Mouse (Mus musculus): ENCODE results near the gene Hdac8. TPM values are rescaled to one million over a fixed set of nuclear protein-coding genes. Genes with fewer than 3 reads are reported as not detected.

Hdac8 gene
- polyA plus RNA-seq, 1 experiment = 6.4 TPM

- Histone ChIP-seq H3K4me2 (ENCODE audit: low read depth) (no peak overlapping the region), H3K36me3 (ENCODE audit: control insufficient read depth, insufficient read depth) (no peaks in the 10 kb centered on the region), H3ac (ENCODE audit: control insufficient read depth, insufficient read length) (no peak overlapping the region), H3K27me3 (ENCODE audit: control insufficient read depth, insufficient read depth, insufficient read length) (no peaks in the 10 kb centered on the region), H3K4me3 (no peak overlapping the region), H3K79me2 (ENCODE audit: control insufficient read depth, insufficient read depth) (no peaks in the 10 kb centered on the region)
- TF ChIP-seq MYOD1 (IDR thresholded peaks at IDR 0.05; ENCODE audit: control insufficient read depth in 1 of 3, insufficient read length in 2 of 3, low read depth in 2 of 3) (peak in 1 of 3 experiments; percentile 30), CEBPB (IDR thresholded peaks at IDR 0.05; ENCODE audit: insufficient read depth, poor library complexity, severe bottlenecking) (no peak)
Measured at GRCm38 (mm10) chrX:102319696-102320095, 185.5 kb downstream of the Hdac8 start.

- no peak overlapping the region for H3K4me2 ChIP-seq (ENCODE audit: low read depth)
- no peak overlapping the region for H3K4me3 ChIP-seq
- H3ac ChIP-seq (ENCODE audit: control insufficient read depth, insufficient read length) = no peak overlapping the region
- no peaks in the 10 kb centered on the region for H3K27me3 ChIP-seq (ENCODE audit: control insufficient read depth, insufficient read depth, insufficient read length)
- no peaks in the 10 kb centered on the region for H3K79me2 ChIP-seq (ENCODE audit: control insufficient read depth, insufficient read depth)
- H3K36me3 ChIP-seq (ENCODE audit: control insufficient read depth, insufficient read depth) = no peaks in the 10 kb centered on the region
- TF ChIP-seq USF1 (IDR thresholded peaks at IDR 0.05; ENCODE audit: low read depth) (no peak), TCF12 (IDR thresholded peaks at IDR 0.05; ENCODE audit: insufficient read depth, poor library complexity, severe bottlenecking) (no peak), E2F4 (IDR thresholded peaks at IDR 0.05; ENCODE audit: insufficient read depth) (no peak), CEBPB (IDR thresholded peaks at IDR 0.05; ENCODE audit: insufficient read depth, poor library complexity, severe bottlenecking) (no peak), POLR2AphosphoS2 (IDR thresholded peaks at IDR 0.05; ENCODE audit: insufficient read length, low read depth) (no peak), SRF (IDR thresholded peaks at IDR 0.05; ENCODE audit: control insufficient read depth, insufficient read length, low read depth) (no peak), MYOG (IDR thresholded peaks at IDR 0.05; ENCODE audit: control insufficient read depth in 1 of 3, insufficient read depth in 1 of 3, insufficient read length in 2 of 3, low read depth in 2 of 3) (no peak), POLR2A (IDR thresholded peaks at IDR 0.05; ENCODE audit: insufficient read length, low read depth) (no peak), MYOD1 (IDR thresholded peaks at IDR 0.05; ENCODE audit: control insufficient read depth in 1 of 3, insufficient read length in 2 of 3, low read depth in 2 of 3) (no peak), TCF3 (IDR thresholded peaks at IDR 0.05; ENCODE audit: insufficient read length, low read depth) (no peak), REST (IDR thresholded peaks at IDR 0.05; ENCODE audit: insufficient read depth, insufficient read length) (no peak), MAX (IDR thresholded peaks at IDR 0.05; ENCODE audit: low read depth) (no peak)
Measured at GRCm38 (mm10) chrX:102319252-102319651, 185.9 kb downstream of the Hdac8 start.

- H3K36me3 ChIP-seq (ENCODE audit: control insufficient read depth, insufficient read depth) = no peaks in the 10 kb centered on the region
- TF ChIP-seq TCF12 (IDR thresholded peaks at IDR 0.05; ENCODE audit: insufficient read depth, poor library complexity, severe bottlenecking) = no peak
- no peaks in the 10 kb centered on the region for H3K27me3 ChIP-seq (ENCODE audit: control insufficient read depth, insufficient read depth, insufficient read length)
- H3K4me2 ChIP-seq (ENCODE audit: low read depth) = no peak overlapping the region
- no peak overlapping the region for H3K4me3 ChIP-seq
- H3ac ChIP-seq (ENCODE audit: control insufficient read depth, insufficient read length) = no peak overlapping the region
- no peaks in the 10 kb centered on the region for H3K79me2 ChIP-seq (ENCODE audit: control insufficient read depth, insufficient read depth)
Measured at GRCm38 (mm10) chrX:102318782-102319181, 186.4 kb downstream of the Hdac8 start.

GRCm38 (mm10) chrX:102311119-102311518 is 194.0 kb downstream of the Hdac8 start:
- H3K4me3 ChIP-seq = no peak overlapping the region
- H3K4me2 ChIP-seq (ENCODE audit: low read depth) = no peak overlapping the region
- H3K79me2 ChIP-seq (ENCODE audit: control insufficient read depth, insufficient read depth) = no peaks in the 10 kb centered on the region
- no peaks in the 10 kb centered on the region for H3K36me3 ChIP-seq (ENCODE audit: control insufficient read depth, insufficient read depth)
- H3ac ChIP-seq (ENCODE audit: control insufficient read depth, insufficient read length) = no peak overlapping the region
- TF ChIP-seq REST (IDR thresholded peaks at IDR 0.05; ENCODE audit: insufficient read depth, insufficient read length) (no peak), MYOD1 (IDR thresholded peaks at IDR 0.05; ENCODE audit: control insufficient read depth in 1 of 3, insufficient read length in 2 of 3, low read depth in 2 of 3) (no peak), MAX (IDR thresholded peaks at IDR 0.05; ENCODE audit: low read depth) (no peak), CEBPB (IDR thresholded peaks at IDR 0.05; ENCODE audit: insufficient read depth, poor library complexity, severe bottlenecking) (no peak), USF1 (IDR thresholded peaks at IDR 0.05; ENCODE audit: low read depth) (no peak)
- no peaks in the 10 kb centered on the region for H3K27me3 ChIP-seq (ENCODE audit: control insufficient read depth, insufficient read depth, insufficient read length)

GRCm38 (mm10) chrX:102307511-102307910 is 197.6 kb downstream of the Hdac8 start:
- no peak for TF ChIP-seq MAX (IDR thresholded peaks at IDR 0.05; ENCODE audit: low read depth)
- no peak for TF ChIP-seq TCF3 (IDR thresholded peaks at IDR 0.05; ENCODE audit: insufficient read length, low read depth)
- Histone ChIP-seq H3K27me3 (ENCODE audit: control insufficient read depth, insufficient read depth, insufficient read length) (no peaks in the 10 kb centered on the region), H3K4me3 (no peak overlapping the region), H3K36me3 (ENCODE audit: control insufficient read depth, insufficient read depth) (no peaks in the 10 kb centered on the region), H3K79me2 (ENCODE audit: control insufficient read depth, insufficient read depth) (no peaks in the 10 kb centered on the region), H3K4me2 (ENCODE audit: low read depth) (no peak overlapping the region), H3ac (ENCODE audit: control insufficient read depth, insufficient read length) (no peak overlapping the region)

GRCm38 (mm10) chrX:102305806-102306205 is 199.4 kb downstream of the Hdac8 start:
- no peaks in the 10 kb centered on the region for H3K27me3 ChIP-seq (ENCODE audit: control insufficient read depth, insufficient read depth, insufficient read length)
- H3ac ChIP-seq (ENCODE audit: control insufficient read depth, insufficient read length) = no peak overlapping the region
- no peak overlapping the region for H3K4me3 ChIP-seq
- no peaks in the 10 kb centered on the region for H3K36me3 ChIP-seq (ENCODE audit: control insufficient read depth, insufficient read depth)
- H3K79me2 ChIP-seq (ENCODE audit: control insufficient read depth, insufficient read depth) = no peaks in the 10 kb centered on the region
- H3K4me2 ChIP-seq (ENCODE audit: low read depth) = no peak overlapping the region
- TF ChIP-seq E2F4 (IDR thresholded peaks at IDR 0.05; ENCODE audit: insufficient read depth) = no peak
- no peak for TF ChIP-seq TCF12 (IDR thresholded peaks at IDR 0.05; ENCODE audit: insufficient read depth, poor library complexity, severe bottlenecking)

Measured in myocyte (in vitro differentiated cells).